Mouse (Mus musculus) c-Kit-positive CD71-positive TER-119-negative erythroid progenitor cells, embryonic 14.5 days (primary cell): ENCODE measurements around the gene Carmil1.

ENCODE experiments used
- DNase-seq: peaks from one replicate; pipeline ENCODE4 v3.0.0-alpha.2; 2013; ENCODE audit warnings: low read depth

Carmil1 gene

GRCm38 (mm10) chr13:24045271-24045670, 235.3 kb downstream of the Carmil1 start:
- no peak for DNase-seq

- DNase-seq, result peak; percentile 23
Measured at GRCm38 (mm10) chr13:24040221-24040620, 240.4 kb downstream of the Carmil1 start.

- DNase-seq, result no peak
Measured at GRCm38 (mm10) chr13:24037502-24037901, 243.1 kb downstream of the Carmil1 start.

GRCm38 (mm10) chr13:24036150-24036549, 244.4 kb downstream of the Carmil1 start:
- no peak for DNase-seq

GRCm38 (mm10) chr13:24027191-24028170, 253.1 kb downstream of the Carmil1 start:
- DNase-seq, result no peak

- DNase-seq, result no peak
Measured at GRCm38 (mm10) chr13:24018515-24018914, 262.1 kb downstream of the Carmil1 start.

- peak; percentile 17 for DNase-seq
Measured at GRCm38 (mm10) chr13:24005528-24005927, 275.1 kb downstream of the Carmil1 start.

GRCm38 (mm10) chr13:24001797-24002196, 278.8 kb downstream of the Carmil1 start:
- no peak for DNase-seq

GRCm38 (mm10) chr13:24001081-24001480, 279.5 kb downstream of the Carmil1 start:
- no peak for DNase-seq

GRCm38 (mm10) chr13:23998826-23999225, 281.8 kb downstream of the Carmil1 start:
- DNase-seq, result no peak

- DNase-seq, result no peak
Measured at GRCm38 (mm10) chr13:23994756-23995155, 285.8 kb downstream of the Carmil1 start.

- no peak for DNase-seq
Measured at GRCm38 (mm10) chr13:23994024-23994423, 286.6 kb downstream of the Carmil1 start.

GRCm38 (mm10) chr13:23990928-23991327, 289.7 kb downstream of the Carmil1 start, which contains the start of gene Scgn:
Gene Scgn (minus strand): TSS chr13:23991214.
- peak; percentile 24 for DNase-seq

- no peak for DNase-seq
Measured at GRCm38 (mm10) chr13:23990451-23990850, 290.1 kb downstream of the Carmil1 start.

GRCm38 (mm10) chr13:23985130-23985529, 295.5 kb downstream of the Carmil1 start:
- no peak for DNase-seq

- DNase-seq, result no peak
Measured at GRCm38 (mm10) chr13:23972271-23972670, 308.3 kb downstream of the Carmil1 start.

- no peak for DNase-seq
Measured at GRCm38 (mm10) chr13:23971870-23972269, 308.7 kb downstream of the Carmil1 start.

GRCm38 (mm10) chr13:23964909-23965308, 315.7 kb downstream of the Carmil1 start:
- no peak for DNase-seq
